25 mouse cellular contexts compared by ENCODE assay signal in genomic region chr2:174021538-174021937, GRCm38 (mm10). TPM values are rescaled to one million over a fixed set of nuclear protein-coding genes. Genes with fewer than 3 reads are reported as not detected.
DNase-seq lines count a peak whose midpoint lies in the region; ATAC-seq and TF ChIP-seq lines count a peak whose summit lies in the region.
"Had no signal": no experiment of that assay in that cellular context is flagged by ENCODE, and none has a peak within 500 bp of the region (broad histone marks: within the 10 kb centered on the region; RNA-seq: fewer than 3 reads in every experiment).

No protein-coding gene starts in this region.

- no peaks in the 10 kb centered on the region for H3K36me3 ChIP-seq in kidney, postnatal 0 days (ENCODE audit: insufficient read depth, low read length)
- no peaks in the 10 kb centered on the region for H3K36me3 ChIP-seq in intestine, embryonic 15.5 days
- H3K36me3 ChIP-seq in intestine, postnatal 0 days (ENCODE audit: control insufficient read depth, insufficient read depth): no peaks in the 10 kb centered on the region
- no peaks in the 10 kb centered on the region for H3K36me3 ChIP-seq in stomach, embryonic 16.5 days (ENCODE audit: control insufficient read depth, insufficient read depth, low read length)
- H3K36me3 ChIP-seq: embryonic facial prominence, embryonic 13.5 days; hindbrain, embryonic 12.5 days; limb, embryonic 13.5 days; liver, embryonic 15.5 days had no signal

- H3K4me1 ChIP-seq in kidney, postnatal 0 days (replicated peaks; ENCODE audit: insufficient read depth, low read length): no peaks in the 10 kb centered on the region
- H3K4me1 ChIP-seq in intestine, embryonic 15.5 days (replicated peaks): peaks cover 9% of the 10 kb centered on the region
- peaks cover 18% of the 10 kb centered on the region for H3K4me1 ChIP-seq in intestine, postnatal 0 days (replicated peaks; ENCODE audit: control insufficient read depth, insufficient read depth, low read length)
- H3K4me1 ChIP-seq in stomach, embryonic 16.5 days (ENCODE audit: control insufficient read depth, insufficient read depth, low read length): peaks cover 22% of the 10 kb centered on the region
- H3K4me1 ChIP-seq: forebrain, embryonic 13.5 days had no signal

- H3K27ac ChIP-seq in kidney, postnatal 0 days: no peak overlapping the region
- peak overlapping the region; percentile 45 for H3K27ac ChIP-seq in intestine, embryonic 15.5 days
- H3K27ac ChIP-seq in intestine, postnatal 0 days (ENCODE audit: low read depth, low read length): no peak overlapping the region
- H3K27ac ChIP-seq in stomach, embryonic 16.5 days (ENCODE audit: low read length): peak overlapping the region; percentile 71
- H3K27ac ChIP-seq: embryonic facial prominence, embryonic 13.5 days; forebrain, embryonic 13.5 days; gastrocnemius, adult 2 months; hindbrain, embryonic 12.5 days; liver, embryonic 15.5 days; macrophage had no signal

- H3K4me3 ChIP-seq in kidney, postnatal 0 days (replicated peaks; ENCODE audit: low read depth, low read length): no peak overlapping the region
- H3K4me3 ChIP-seq in intestine, embryonic 15.5 days (replicated peaks): no peak overlapping the region
- H3K4me3 ChIP-seq in intestine, postnatal 0 days (ENCODE audit: low read depth, low read length): no peak overlapping the region
- no peak overlapping the region for H3K4me3 ChIP-seq in stomach, embryonic 16.5 days (replicated peaks; ENCODE audit: low read length)
- H3K4me3 ChIP-seq: embryonic facial prominence, embryonic 13.5 days; erythroblast, embryonic 14.5 days; forebrain, embryonic 13.5 days; gastrocnemius, adult 2 months; hindbrain, embryonic 12.5 days; limb, embryonic 13.5 days; liver, embryonic 15.5 days had no signal

- H3K9me3 ChIP-seq in kidney, postnatal 0 days (replicated peaks; ENCODE audit: low read length): no peaks in the 10 kb centered on the region
- H3K9me3 ChIP-seq in intestine, embryonic 15.5 days: no peaks in the 10 kb centered on the region
- H3K9me3 ChIP-seq in intestine, postnatal 0 days (ENCODE audit: control insufficient read depth): no peaks in the 10 kb centered on the region
- no peaks in the 10 kb centered on the region for H3K9me3 ChIP-seq in stomach, embryonic 16.5 days (replicated peaks; ENCODE audit: control insufficient read depth, low read length)
- H3K9me3 ChIP-seq: embryonic facial prominence, embryonic 13.5 days; forebrain, embryonic 13.5 days; hindbrain, embryonic 12.5 days; limb, embryonic 13.5 days; liver, embryonic 15.5 days had no signal

- H3K27me3 ChIP-seq in kidney, postnatal 0 days (ENCODE audit: insufficient read depth, low read length): no peaks in the 10 kb centered on the region
- no peaks in the 10 kb centered on the region for H3K27me3 ChIP-seq in intestine, embryonic 15.5 days (replicated peaks)
- H3K27me3 ChIP-seq in intestine, postnatal 0 days (replicated peaks; ENCODE audit: control insufficient read depth, insufficient read depth, low read length): no peaks in the 10 kb centered on the region
- H3K27me3 ChIP-seq in stomach, embryonic 16.5 days (ENCODE audit: control insufficient read depth, insufficient read depth, low read length): no peaks in the 10 kb centered on the region
- H3K27me3 ChIP-seq: embryonic facial prominence, embryonic 13.5 days; forebrain, embryonic 13.5 days; hindbrain, embryonic 12.5 days; limb, embryonic 13.5 days; liver, embryonic 15.5 days had no signal

- no peak overlapping the region for H3K9ac ChIP-seq in kidney, postnatal 0 days (ENCODE audit: low read depth, low read length)
- H3K9ac ChIP-seq in intestine, embryonic 15.5 days: no peak overlapping the region
- no peak overlapping the region for H3K9ac ChIP-seq in intestine, postnatal 0 days (ENCODE audit: low read depth, low read length)
- H3K9ac ChIP-seq in stomach, embryonic 16.5 days (ENCODE audit: low read length): no peak overlapping the region
- H3K9ac ChIP-seq: embryonic facial prominence, embryonic 13.5 days; forebrain, embryonic 13.5 days; hindbrain, embryonic 12.5 days; limb, embryonic 13.5 days; liver, embryonic 15.5 days had no signal

- TF ChIP-seq CTCF in kidney, postnatal 0 days (IDR thresholded peaks at IDR 0.05; ENCODE audit: low read depth): peak; percentile 45
- TF ChIP-seq CTCF in intestine, postnatal 0 days (IDR thresholded peaks at IDR 0.05; ENCODE audit: low read depth): peak; percentile 48

- ATAC-seq in kidney, postnatal 0 days (replicated peaks; ENCODE audit: low FRiP score, low read depth): no peak
- peak; percentile 68 for ATAC-seq in intestine, embryonic 15.5 days
- peak; percentile 20; the same call in 1 of the 2 replicates for ATAC-seq in intestine, postnatal 0 days
- ATAC-seq in stomach, embryonic 16.5 days (ENCODE audit: insufficient read depth, low FRiP score): peak; percentile 52; the same call in 1 of the 2 replicates
- ATAC-seq: activated CD4-positive, CD25-positive, alpha-beta regulatory T cell, adult 4 months; forebrain, embryonic 13.5 days; lung, postnatal 0 days had no signal

- H3K4me2 ChIP-seq in kidney, postnatal 0 days (ENCODE audit: low read length): no peak overlapping the region
- no peak overlapping the region for H3K4me2 ChIP-seq in intestine, embryonic 15.5 days (replicated peaks)
- no peak overlapping the region for H3K4me2 ChIP-seq in intestine, postnatal 0 days (replicated peaks; ENCODE audit: low read depth)
- H3K4me2 ChIP-seq in stomach, embryonic 16.5 days (ENCODE audit: low read depth, low read length): no peak overlapping the region; the same call in 1 of the 2 replicates
- H3K4me2 ChIP-seq: embryonic facial prominence, embryonic 13.5 days; forebrain, embryonic 13.5 days; heart, embryonic 11.5 days; hindbrain, embryonic 12.5 days; limb, embryonic 13.5 days; liver, embryonic 15.5 days had no signal

- WGBS in kidney, postnatal 0 days: 50% methylated on average over 3 of the region's 3 CpGs
- 69% methylated on average over 3 of the region's 3 CpGs for WGBS in intestine, embryonic 15.5 days
- 52% methylated on average over 3 of the region's 3 CpGs for WGBS in intestine, postnatal 0 days
- 65% methylated on average over 3 of the region's 3 CpGs for WGBS in stomach, embryonic 16.5 days

- no peak for DNase-seq in kidney, postnatal 0 days (ENCODE audit: low spot score)
- DNase-seq in kidney, adult 9 months: no peak
- no peak for DNase-seq in gastrocnemius, postnatal 25 days
- no peak for DNase-seq in embryo, embryonic 10 days (ENCODE audit: low spot score)
- DNase-seq: adrenal gland, adult 8-10 months; cerebellum, adult 11-12 months; cerebellum, postnatal 10 days; kidney, postnatal 10 days; layer of hippocampus, postnatal 36 days; right cerebral cortex, adult 18-20 months; thymus, postnatal 25 days had no signal

RNA-seq across cellular contexts. Expression of gene Stx16, which starts 54.6 kb away (rescaled TPM):
- 6.2 and 8.7 TPM in 2 replicates for polyA plus RNA-seq in kidney, postnatal 0 days (2015; fragmentation: Nextera tagmentation; extraction: Ambion mirVana)
- polyA plus RNA-seq in intestine, embryonic 15.5 days (2015; fragmentation: Nextera tagmentation; extraction: Ambion mirVana): 8.5 and 10.6 TPM in 2 replicates
- 4.2 and 5.7 TPM in 2 replicates for polyA plus RNA-seq in intestine, postnatal 0 days (2015; fragmentation: Nextera tagmentation; extraction: Ambion mirVana)
- polyA plus RNA-seq in stomach, embryonic 16.5 days (2015; fragmentation: Nextera tagmentation; extraction: Ambion mirVana): 12.8 and 14.8 TPM in 2 replicates
- 10 to 100 TPM; 22.1 to 22.9 TPM for total RNA-seq in gastrocnemius, postnatal 25 days (2021)

Comparison
In these comparisons a context has a peak if more than half of its experiments do, and no peak if none do; other contexts are left out.
1. H3K27ac ChIP-seq: peak in intestine, embryonic 15.5 days (single experiment) and stomach, embryonic 16.5 days (single experiment); none in kidney, postnatal 0 days (single experiment) and intestine, postnatal 0 days (single experiment).